Mouse (Mus musculus): Measurements from ENCODE around the gene Mok. TPM values are rescaled to one million over a fixed set of nuclear protein-coding genes. Genes with fewer than 3 reads are reported as not detected.

The Mok gene
- total RNA-seq, 2 experiments from 2014 or later = 10.7 to 12.8 TPM

DNA sequence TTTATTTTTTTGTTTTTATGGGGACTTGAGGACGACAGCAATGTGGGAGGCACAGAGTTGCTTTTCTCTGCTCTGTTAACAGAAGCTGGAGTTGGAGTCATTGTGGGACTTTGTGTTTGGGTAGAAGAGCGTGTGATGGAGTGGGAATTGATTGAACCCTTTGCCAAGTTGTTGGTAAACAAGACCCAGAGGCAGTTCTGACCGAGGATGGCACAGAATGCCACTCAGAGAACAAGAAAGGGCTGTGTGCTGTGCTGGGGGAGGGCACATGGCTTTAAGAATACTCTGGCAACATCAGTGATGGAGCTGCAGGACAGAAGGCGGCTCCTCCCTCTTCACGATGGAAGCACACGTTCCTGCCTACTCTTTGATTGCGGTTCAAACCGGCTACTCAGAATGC lies 59.6 kb downstream of the Mok start:
- DNase-seq (ENCODE audit: low spot score in 2 of 2) = peak in 1 of 2 experiments; percentile 46
- intact Hi-C loops (cut with DNase I) = no loop called here

DNA sequence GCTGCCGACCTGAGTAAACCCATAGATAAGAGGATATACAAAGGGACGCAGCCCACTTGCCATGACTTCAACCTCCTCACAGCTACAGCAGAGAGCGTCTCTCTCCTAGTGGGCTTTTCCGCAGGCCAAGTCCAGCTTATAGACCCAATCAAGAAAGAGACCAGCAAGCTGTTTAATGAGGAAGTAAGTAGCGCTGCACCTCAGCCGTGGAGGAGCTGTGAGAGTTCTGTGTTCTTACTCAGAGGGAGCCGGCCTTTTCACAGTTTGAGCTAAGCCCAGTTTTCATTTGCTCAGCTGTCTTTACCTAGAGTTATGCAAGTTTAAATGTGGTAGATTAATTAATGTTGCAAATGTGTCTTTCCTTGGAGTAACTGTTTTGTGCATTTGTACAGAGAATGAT lies 61.4 kb downstream of the Mok start:
- DNase-seq (ENCODE audit: low spot score in 2 of 2) = no peak
- intact Hi-C loops (cut with DNase I) = no loop called here

DNA sequence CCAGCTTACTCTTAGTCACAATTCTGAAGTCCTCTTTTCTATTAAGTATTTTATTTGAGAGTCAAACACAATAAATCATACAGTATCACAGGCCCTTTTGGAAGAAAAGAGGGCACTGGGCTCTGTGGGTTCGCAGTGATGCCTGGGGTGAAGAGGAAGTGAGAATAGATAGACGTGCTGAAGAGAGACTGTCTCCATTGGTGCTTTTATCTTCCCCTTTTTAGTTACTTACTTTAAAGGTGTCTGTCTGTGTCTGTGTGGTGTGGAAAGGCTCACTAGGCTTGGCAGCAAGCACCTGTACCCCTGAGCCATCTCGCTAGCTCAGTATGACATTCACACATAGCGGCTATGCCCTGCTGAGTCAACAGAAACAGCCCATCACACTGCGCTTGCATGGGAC lies 62.9 kb downstream of the Mok start:
- DNase-seq (ENCODE audit: low spot score in 2 of 2) = no peak
- intact Hi-C loops (cut with DNase I) = no loop called here

DNA sequence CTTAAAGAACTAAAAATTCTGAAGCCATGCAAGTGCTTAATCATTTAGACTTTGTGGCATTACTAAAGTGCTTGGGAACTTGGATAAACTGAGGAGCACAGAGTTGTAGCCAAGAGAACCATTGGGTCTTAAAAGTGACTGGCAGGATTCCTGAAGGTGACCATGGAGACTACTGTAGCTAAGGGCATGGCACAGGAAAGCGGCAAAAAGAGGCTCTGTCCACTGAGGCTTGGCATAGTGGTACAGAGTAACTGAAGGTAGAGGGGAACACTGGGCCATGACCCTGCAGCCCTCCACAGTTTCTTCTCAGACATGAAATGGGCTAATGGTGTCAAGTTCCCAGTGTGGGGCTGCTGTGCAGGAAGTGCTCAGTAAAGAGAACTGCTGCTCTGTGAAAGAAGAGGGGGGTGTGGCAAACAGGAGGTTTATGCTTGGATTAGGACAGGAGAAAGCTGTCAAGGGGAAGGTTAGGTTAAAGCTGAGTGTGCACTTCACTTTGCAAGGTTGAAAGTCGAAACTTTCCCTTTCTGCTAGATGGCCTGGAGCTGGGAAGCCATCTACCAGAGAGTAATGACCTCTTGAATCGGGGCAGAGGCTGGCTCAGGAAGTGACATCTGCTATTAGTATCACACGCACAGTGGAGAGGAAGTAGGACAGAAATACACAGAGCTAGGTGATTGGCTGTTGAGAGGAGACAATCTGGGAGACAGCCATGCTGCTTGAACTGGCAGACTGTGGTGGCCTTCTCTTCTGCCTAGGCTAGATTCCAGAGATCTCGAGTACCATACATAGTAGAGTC lies 64.9 kb downstream of the Mok start:
- DNase-seq (ENCODE audit: low spot score in 2 of 2) = no peak
- intact Hi-C loops (cut with DNase I) = no loop called here

- DNase-seq (ENCODE audit: low spot score in 2 of 2) = no peak
- intact Hi-C loops (cut with DNase I) = no loop called here
These were observed 68.8 kb downstream of the Mok start for GRCm38 (mm10) chr12:110771961-110772360.

DNA sequence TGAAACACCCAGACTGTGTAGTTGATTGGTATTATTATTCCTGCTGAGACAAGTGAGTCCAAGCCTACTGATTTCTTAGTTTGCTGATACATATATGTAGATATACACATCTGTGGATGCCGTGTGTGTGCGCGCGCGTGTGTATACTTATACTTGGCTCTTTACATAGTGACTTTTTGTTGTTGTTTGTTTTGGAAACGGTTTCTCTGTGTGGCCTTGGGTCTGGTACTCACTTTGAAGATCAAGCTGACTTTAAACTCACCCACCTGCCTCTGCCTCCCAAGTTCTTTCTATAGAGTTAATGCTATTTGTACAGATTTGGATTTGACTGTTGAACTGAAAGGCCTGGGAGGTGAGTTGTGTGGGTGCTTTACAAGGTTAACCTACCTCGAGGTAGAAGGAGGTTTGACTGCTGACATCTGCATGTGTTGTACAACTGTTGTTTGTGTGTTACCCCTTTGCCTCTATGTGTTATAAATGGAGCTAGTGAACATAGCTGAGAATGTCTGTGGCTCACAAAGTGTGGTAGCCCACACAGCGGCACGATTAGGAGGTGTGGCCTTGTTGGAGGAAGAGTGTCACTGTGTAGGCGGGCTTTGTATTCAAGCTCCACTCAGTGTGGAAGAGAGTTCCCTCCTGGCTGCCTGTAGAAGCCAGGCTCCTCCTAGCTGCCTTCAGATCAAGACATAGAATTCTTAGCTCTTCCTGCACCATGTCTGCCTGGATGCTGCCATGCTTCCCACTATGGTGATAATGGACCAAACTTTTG lies 70.1 kb downstream of the Mok start:
- DNase-seq (ENCODE audit: low spot score in 2 of 2) = peak in 1 of 2 experiments; percentile 25
- intact Hi-C loops (cut with DNase I) = no loop called here

GRCm38 (mm10) chr12:110769660-110770297 lies 71.0 kb downstream of the Mok start:
- DNase-seq (ENCODE audit: low spot score in 2 of 2) = peak in 1 of 2 experiments; percentile 13

DNA sequence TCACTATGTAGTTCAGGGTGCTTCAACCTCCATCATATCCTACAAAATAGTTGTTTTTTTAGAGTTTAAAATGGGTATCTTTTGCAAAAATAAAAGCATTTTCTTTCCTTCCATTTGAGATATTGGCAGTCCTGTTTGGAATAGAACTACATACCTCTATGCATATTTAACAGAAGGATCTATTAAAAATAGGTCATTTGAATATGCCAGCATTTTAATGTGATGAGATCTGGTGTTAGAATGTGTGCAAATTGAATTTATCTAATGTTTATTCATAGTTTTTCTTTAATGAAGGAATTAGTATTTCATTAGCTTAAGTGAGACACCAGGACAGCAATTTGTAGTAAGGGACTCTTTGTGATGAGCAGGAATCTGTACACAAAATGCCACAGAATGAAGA lies 72.2 kb downstream of the Mok start:
- intact Hi-C loops (cut with DNase I) = no loop called here
- DNase-seq (ENCODE audit: low spot score in 2 of 2) = no peak

More at GRCm38 (mm10) chr12:110769660-110770297, 71.0 kb downstream of the Mok start:
- intact Hi-C loops (cut with DNase I) = no loop called here

DNA sequence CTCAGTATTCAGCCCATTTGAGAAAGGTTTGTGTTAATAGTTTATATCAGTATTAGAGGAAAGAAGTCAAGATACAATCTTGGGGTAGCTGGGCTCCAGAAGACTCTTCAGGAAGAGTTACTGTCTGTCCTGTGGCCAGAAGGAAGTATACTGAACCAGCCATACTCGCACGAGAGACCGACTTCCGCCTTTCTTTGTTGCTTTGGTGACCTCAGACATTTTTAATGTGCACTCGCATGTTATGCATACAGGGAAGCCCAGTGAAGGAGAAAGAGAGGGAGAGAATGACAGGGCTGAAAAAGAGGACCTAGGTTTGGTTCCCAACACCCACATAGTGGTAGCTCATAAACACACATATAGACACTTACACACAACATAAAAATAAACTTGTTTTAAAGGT lies 76.2 kb downstream of the Mok start:
- DNase-seq (ENCODE audit: low spot score in 2 of 2) = no peak
- intact Hi-C loops (cut with DNase I) = no loop called here

DNA sequence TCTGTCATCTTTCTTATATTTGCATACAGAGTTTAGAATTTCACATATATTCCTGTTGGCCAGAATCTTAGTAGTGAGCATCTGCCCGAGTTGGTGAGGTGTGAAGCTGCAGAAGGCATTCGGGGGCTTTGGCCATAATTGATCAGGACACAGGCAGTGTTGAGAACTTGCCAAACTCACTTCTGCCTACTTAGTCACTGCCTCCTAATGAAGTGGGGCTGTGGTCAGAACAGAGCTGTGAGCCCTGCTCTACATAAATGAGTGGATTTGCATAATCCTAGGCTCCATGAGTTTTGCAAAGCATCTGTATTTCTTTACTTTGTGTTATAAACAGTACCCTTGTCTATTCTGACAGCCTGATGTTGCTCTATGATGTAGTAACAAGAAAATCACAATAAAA lies 78.4 kb downstream of the Mok start:
- intact Hi-C loops (cut with DNase I) = no loop called here
- DNase-seq (ENCODE audit: low spot score in 2 of 2) = no peak

- DNase-seq (ENCODE audit: low spot score in 2 of 2) = no peak
- intact Hi-C loops (cut with DNase I) = no loop called here
These were observed 81.8 kb downstream of the Mok start for GRCm38 (mm10) chr12:110758932-110759331.

Other genes with a start within 250 kb of the Mok start
- gene Dync1h1, start 239.5 kb downstream of the Mok start, total RNA-seq (2021) = 100 to 1,000 TPM; 318 to 323 TPM
- gene 1700001K19Rik, start 158.3 kb downstream of the Mok start, total RNA-seq (2021) = not detected
- 100 to 1,000 TPM; 953 to 962 TPM for gene Hsp90aa1, start 138.2 kb downstream of the Mok start, total RNA-seq (2021)
- 10 to 100 TPM; 37.5 to 41.7 TPM for gene Wdr20, start 103.0 kb downstream of the Mok start, total RNA-seq (2021)
- 1 to 10 TPM; 9.1 to 9.6 TPM for gene Zfp839, start 9.3 kb upstream of the Mok start, total RNA-seq (2021)
- gene Cinp, start 48.2 kb upstream of the Mok start, total RNA-seq (2021) = 100 to 1,000 TPM; 107 to 124 TPM
- gene Tecpr2, start 48.3 kb upstream of the Mok start, total RNA-seq (2021) = 10 to 100 TPM; 42.6 to 45.2 TPM
- 10 to 100 TPM; 12.2 to 14.5 TPM for gene Ankrd9, start 138.1 kb upstream of the Mok start, total RNA-seq (2021)
- 10 to 100 TPM; 17.9 to 18.8 TPM for gene Rcor1, start 198.4 kb upstream of the Mok start, total RNA-seq (2021)

All from left cerebral cortex, postnatal 14 days (tissue).